Mouse (Mus musculus) CD4-positive, CD25-positive, alpha-beta regulatory T cell, adult 4 months (primary cell): ENCODE data around the gene Il6ra. TPM values are rescaled to one million over a fixed set of nuclear protein-coding genes. Genes with fewer than 3 reads are reported as not detected.
A peak's percentile ranks its signal among the peaks of the same experiment; 100 is the strongest.

Experiments used
- ATAC-seq: one replicate; pipeline ENCODE4 v1.8.0; 2017
- polyA plus RNA-seq, 2 experiments: library from polyadenylated mRNA; unstranded; fragments of 100-300 nt; shearing (Covaris generic); gene quantifications; one replicate each; pipeline ENCODE4 v1.2.1; 2017

Gene Il6ra
- polyA plus RNA-seq, 2 experiments from 2014 or later: 18.3 to 20.4 TPM

GRCm38 (mm10) chr3:89909703-89910542, 3.1 kb downstream of the Il6ra start:
- no peak for ATAC-seq

- ATAC-seq: peak; percentile 42
Observed at GRCm38 (mm10) chr3:89908836-89909235, 4.2 kb downstream of the Il6ra start.

GRCm38 (mm10) chr3:89907846-89908245, 5.2 kb downstream of the Il6ra start:
- ATAC-seq: no peak

- peak; percentile 59 for ATAC-seq
Observed at GRCm38 (mm10) chr3:89899511-89899908, 13.5 kb downstream of the Il6ra start.

- ATAC-seq: no peak
Observed at GRCm38 (mm10) chr3:89898870-89899510, 14.0 kb downstream of the Il6ra start.

- ATAC-seq: no peak
Observed at GRCm38 (mm10) chr3:89898011-89898410, 15.0 kb downstream of the Il6ra start.

- ATAC-seq: no peak
Observed at GRCm38 (mm10) chr3:89897204-89897796, 15.7 kb downstream of the Il6ra start.

- peak; percentile 37 for ATAC-seq
Observed at GRCm38 (mm10) chr3:89896571-89896970, 16.4 kb downstream of the Il6ra start.

- peak; percentile 28 for ATAC-seq
Observed at GRCm38 (mm10) chr3:89892517-89893106, 20.4 kb downstream of the Il6ra start.

GRCm38 (mm10) chr3:89891696-89892095, 21.3 kb downstream of the Il6ra start:
- no peak for ATAC-seq

- ATAC-seq: peak; percentile 38
Observed at GRCm38 (mm10) chr3:89889841-89890430, 23.1 kb downstream of the Il6ra start.

- ATAC-seq: peak; percentile 53
Observed at GRCm38 (mm10) chr3:89887582-89888230, 25.3 kb downstream of the Il6ra start.

- no peak for ATAC-seq
Observed at GRCm38 (mm10) chr3:89885766-89886165, 27.2 kb downstream of the Il6ra start.

GRCm38 (mm10) chr3:89883582-89884041, 29.4 kb downstream of the Il6ra start:
- no peak for ATAC-seq

GRCm38 (mm10) chr3:89882556-89883181, 30.3 kb downstream of the Il6ra start:
- peak; percentile 33 for ATAC-seq

GRCm38 (mm10) chr3:89880036-89880851, 32.8 kb downstream of the Il6ra start:
- ATAC-seq: peak; percentile 50

GRCm38 (mm10) chr3:89879326-89879725, 33.7 kb downstream of the Il6ra start:
- no peak for ATAC-seq

- ATAC-seq: no peak
Observed at GRCm38 (mm10) chr3:89878456-89878855, 34.5 kb downstream of the Il6ra start.

- no peak for ATAC-seq
Observed at GRCm38 (mm10) chr3:89877129-89877528, 35.9 kb downstream of the Il6ra start.

- peak; percentile 28 for ATAC-seq
Observed at GRCm38 (mm10) chr3:89876469-89876868, 36.5 kb downstream of the Il6ra start.

GRCm38 (mm10) chr3:89875781-89876180, 37.2 kb downstream of the Il6ra start:
- ATAC-seq: no peak
